Mouse (Mus musculus): ENCODE measurements around the gene Nup210. TPM values are rescaled to one million over a fixed set of nuclear protein-coding genes. Genes with fewer than 3 reads are reported as not detected.
"Not testable (repeated sequence)": the region's sequence is repeated elsewhere in the genome, so short reads cannot be mapped to it uniquely, and the experiment has no call there.

The Nup210 gene
- polyA plus RNA-seq, 2 experiments from 2014 or later: 61.6 to 82.1 TPM

GRCm38 (mm10) chr6:91137343-91137956 lies 20.8 kb upstream of the Nup210 start:
- no peak for ATAC-seq

- ATAC-seq: no peak
Observed at GRCm38 (mm10) chr6:91130856-91131255, 14.2 kb upstream of the Nup210 start.

- ATAC-seq: no peak
Observed at GRCm38 (mm10) chr6:91128996-91129395, 12.4 kb upstream of the Nup210 start.

DNA sequence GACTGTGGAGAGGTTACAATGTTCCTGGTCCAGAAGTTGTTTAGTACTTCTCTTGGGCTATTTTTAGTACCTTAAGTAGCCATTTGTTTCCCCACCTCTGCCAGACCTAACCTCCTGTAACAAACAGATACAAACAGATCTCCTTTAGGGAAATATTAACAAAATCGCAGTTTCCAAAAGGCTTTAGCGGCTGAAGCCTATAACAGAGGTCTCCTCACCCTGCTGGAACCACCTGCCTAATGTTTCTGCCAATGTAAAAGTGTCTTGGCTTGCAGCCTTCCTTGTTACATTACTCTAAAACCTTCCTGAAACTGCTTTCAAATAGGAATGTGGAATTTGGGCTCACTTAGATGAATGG lies 8.6 kb upstream of the Nup210 start:
- no peak for ATAC-seq

DNA sequence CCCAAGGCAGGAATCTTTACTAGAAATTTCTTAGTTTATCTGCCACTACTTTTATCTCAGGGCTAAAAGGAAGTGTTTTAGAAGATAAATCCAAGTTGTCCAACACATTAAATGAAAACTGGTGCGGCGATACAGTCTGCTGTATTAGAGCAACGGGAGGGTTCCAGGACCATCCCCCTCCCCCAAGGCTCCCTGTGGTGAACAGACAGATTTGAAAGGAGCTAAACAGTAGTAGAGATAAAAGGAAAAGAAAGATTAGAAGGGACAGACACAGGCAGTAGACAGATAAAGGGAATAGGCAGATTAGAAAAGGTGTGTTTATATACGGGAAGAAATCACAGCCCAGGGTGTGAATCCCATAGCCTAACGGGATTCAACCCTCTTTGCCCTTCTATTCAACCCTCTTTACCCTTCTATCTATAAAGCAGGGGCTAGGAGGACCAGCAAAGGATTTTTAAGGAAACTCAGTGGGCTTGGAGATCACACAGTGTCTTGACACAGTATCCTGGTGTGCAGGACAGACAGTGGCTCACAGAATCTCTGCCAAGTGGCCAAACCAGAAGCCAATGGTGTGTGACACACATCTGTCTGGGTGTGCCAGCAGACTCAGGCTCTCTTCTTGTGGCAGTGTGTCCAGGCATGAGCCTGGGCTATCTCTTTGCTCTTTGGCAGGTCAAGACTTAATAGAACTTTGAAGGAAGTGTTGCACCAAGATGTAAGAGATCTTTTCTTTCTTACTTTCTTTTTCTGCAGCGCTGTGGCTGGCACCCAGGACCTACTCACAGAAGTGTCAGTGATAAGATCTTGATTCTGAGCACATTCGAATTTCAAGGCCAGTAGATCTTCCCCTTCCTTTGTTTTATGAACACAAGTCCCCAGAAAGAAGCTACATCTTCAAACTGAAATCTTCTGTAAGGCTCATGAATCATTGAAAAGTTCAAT lies 7.9 kb upstream of the Nup210 start:
- peak; percentile 81 for ATAC-seq

DNA sequence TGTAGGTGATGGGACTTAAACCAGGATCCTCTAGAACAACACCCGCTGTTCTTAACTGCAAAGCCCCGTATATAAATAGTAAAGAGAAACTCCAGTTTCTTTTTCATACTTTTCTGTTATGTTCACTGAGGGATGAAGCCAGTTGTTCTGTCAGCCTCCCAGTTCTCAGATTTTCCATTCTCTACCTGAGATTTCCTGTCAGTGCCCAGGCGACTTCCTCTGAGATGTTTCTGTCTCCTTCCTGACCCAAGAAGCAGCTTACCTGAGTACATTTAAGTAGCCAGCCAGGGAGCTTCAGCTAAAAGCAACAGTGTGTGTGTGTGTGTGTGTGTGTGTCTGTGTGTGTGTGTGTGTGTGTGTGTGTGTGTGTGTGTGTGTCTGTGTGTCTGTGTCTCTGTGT lies 6.8 kb upstream of the Nup210 start:
- no peak for ATAC-seq

DNA sequence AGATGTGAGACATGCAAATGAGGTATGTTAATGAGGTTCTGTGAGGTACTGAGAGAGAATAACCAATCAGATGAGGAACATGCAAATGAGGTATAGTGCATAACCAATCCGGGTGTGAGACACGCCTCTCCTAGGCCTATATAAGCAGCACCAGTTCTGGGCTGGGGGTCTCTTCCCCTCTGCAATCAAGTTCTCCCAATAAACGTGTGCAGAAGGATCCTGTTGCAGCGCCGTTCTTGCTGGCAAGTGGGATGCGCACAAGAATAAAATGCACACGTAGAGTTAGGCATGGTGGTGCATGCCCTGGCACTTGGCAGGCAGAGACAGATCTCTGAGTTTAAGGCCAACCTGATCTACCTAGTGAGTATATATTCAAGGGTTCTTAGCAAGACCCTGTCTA lies 4.5 kb upstream of the Nup210 start:
- ATAC-seq: not testable (repeated sequence)

DNA sequence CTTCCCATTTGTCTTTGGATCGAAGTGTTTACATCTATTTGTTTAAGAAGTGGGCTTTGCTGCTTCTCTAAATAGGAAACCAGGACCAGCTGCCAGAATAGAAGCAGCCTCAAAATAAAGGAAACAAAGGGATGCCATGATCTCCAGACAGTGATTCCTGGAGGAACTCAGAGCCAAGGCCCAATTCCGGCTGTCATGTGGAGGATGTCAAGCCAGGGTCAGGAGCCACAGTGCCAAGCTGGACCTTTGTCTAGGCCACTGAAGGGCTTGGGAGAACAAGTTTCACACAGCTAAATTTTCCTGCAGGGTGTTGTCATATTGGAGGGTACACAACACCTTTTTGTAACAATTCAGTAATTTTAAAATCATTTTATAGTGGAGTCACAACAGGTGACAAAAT lies 3.6 kb upstream of the Nup210 start:
- no peak for ATAC-seq

GRCm38 (mm10) chr6:91118526-91118925 lies 1.9 kb upstream of the Nup210 start:
- ATAC-seq: no peak

- no peak for ATAC-seq
Observed at GRCm38 (mm10) chr6:91117149-91117548, 520 bp upstream of the Nup210 start.

DNA sequence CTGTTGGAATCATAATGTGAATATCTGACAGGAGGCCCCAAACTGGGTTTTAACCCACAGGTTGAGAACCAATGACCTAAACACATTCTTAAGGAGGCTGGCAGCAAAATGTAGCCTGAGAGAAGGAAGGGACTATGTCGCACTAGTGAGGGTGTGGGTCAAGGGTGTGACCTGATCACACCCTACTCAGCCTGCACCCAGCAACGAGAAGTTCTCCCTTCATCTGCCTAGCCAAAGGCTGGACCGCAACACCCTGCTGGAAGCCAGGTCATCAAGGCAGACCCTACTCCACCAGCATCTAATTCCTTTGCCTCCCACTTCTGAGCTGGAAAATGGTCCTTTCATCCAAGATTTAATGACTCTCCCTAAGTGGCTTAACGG lies 776 bp downstream of the Nup210 start:
- ATAC-seq: no peak

DNA sequence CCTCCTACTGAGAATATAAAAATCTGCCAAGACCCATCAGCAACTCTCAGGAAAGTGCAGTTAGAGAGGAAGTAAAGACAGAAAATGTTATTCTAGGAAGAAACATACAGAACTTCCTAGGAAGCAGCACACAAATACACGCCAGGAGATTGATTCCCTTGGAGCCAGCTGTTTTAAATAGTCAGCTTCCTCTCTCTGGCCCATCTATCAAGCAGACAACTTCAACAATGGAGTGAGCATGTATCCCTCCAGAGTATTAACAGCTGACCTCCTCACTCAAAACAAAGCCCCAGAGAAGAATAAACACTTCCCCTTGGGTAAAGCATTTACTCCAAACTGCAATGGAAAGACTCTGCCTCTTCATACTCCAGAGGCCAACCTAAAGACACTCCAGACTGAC lies 1.5 kb downstream of the Nup210 start:
- ATAC-seq: no peak

GRCm38 (mm10) chr6:91114716-91115115 lies 1.9 kb downstream of the Nup210 start:
- ATAC-seq: peak; percentile 31

- ATAC-seq: no peak
Observed at GRCm38 (mm10) chr6:91111954-91112252, 4.7 kb downstream of the Nup210 start.

DNA sequence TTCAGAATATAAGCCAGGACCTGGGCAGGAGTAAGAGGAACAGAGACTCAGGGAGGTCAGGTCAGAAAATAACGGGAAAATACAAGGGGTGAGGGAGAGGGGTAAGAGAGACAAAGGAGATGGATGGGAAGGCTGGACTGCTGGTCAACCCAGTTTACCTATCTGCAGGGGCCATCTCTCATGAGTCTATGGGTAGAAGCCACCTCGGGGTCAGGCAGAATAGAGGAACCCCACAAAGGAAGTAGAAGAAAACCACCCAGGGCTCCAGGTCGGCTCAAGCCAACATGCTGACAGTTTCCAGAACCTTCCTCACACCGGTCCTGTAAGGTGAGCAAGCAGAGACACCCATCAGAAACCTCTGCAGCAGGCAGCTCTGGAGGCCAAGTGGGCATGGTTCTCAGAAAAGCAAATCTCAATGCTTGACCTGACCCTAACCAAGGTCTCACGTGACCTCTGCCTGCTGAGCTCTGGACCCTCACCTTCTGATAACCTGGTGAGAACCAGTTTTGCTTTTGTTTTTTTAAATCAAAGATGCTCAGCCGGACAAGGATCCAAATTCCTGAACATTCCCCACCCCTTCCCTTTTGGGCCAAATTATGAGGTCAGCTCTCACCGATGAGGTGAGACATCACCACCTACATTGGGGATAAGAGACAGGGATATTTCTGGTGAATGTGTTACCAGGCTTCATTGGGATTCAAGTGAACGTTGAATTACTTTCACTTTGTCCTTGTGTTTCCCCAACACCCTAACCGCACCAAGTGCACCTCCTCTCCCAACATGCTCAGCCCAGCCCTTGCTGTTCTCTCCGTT lies 5.3 kb downstream of the Nup210 start:
- peak; percentile 22 for ATAC-seq

- peak; percentile 37 for ATAC-seq
Observed at GRCm38 (mm10) chr6:91110323-91111020, 6.2 kb downstream of the Nup210 start.

GRCm38 (mm10) chr6:91109489-91109888 lies 7.1 kb downstream of the Nup210 start:
- ATAC-seq: no peak

DNA sequence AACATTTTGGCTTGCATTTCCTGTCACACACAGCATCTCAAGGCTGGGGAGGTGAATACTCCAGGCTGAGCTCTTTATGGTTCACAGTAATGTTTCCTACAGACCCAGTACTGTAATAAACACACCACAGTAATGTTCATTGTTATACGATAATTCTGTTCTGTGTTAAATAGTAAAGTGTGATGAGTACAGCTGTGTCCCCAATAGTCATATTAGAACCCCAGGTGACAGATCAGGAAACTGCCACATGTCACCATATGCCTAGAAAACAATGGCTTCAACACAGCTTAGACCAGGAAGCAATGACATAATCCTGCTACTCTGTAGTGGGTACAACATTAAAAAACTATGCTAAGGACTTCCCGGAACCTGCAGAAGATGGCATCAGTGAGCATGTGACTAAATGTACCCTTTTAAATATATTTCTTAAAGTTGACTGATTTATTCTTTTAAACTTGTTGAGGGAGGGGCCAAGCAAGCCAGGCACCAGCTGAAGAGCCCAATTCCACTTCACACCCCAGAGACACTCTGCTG lies 7.6 kb downstream of the Nup210 start:
- peak; percentile 40 for ATAC-seq

- ATAC-seq: no peak
Observed at GRCm38 (mm10) chr6:91108301-91108916, 8.2 kb downstream of the Nup210 start.

- no peak for ATAC-seq
Observed at GRCm38 (mm10) chr6:91105400-91106129, 11.1 kb downstream of the Nup210 start.

DNA sequence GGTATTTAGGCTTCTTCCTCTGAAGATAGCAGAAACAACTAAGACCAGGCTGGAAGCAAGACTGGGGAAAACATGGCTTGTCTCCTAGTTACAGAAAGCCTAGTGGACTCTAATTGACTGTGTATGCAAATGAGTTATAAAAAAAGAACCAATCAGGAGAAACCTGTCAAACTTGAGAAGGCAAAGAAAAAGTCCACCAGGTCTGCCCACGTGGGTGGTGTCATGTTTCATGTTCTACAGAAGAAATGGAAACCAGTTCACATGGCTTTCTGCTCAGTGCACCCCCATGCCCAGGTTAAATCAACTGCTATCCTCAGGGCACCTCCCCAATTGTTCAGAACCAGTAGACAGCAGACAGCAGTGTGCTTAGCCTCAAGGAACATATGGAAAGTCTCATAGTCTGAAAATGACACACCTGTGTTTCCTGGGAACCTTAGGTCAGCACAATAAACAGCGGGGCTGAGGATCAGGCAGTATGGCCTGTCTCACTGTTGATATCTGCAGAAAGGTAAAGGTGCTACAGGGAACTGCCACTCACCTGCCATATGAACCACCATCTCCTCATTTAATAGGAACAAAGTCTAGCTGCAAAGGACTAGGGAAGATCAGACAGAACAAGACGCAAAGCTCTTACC lies 11.7 kb downstream of the Nup210 start:
- peak; percentile 26 for ATAC-seq
